Mouse (Mus musculus) neural tube, embryonic 15.5 days (tissue): ENCODE results near the gene Tomm40l. TPM values are rescaled to one million over a fixed set of nuclear protein-coding genes. Genes with fewer than 3 reads are reported as not detected.

Experiments used
- ATAC-seq: fragments of 200-750 bp; cut with Nextera tagmentation; 2 replicates; pipeline ENCODE4 v1.8.0; 2017; ENCODE audit warnings: mild to moderate bottlenecking, moderate TSS enrichment, moderate library complexity; ENCODE audit not compliant: low FRiP score
- H3K27ac ChIP-seq: fragments of 300-500 bp; sonication (generic); replicated peaks from 2 replicates; pipeline ENCODE4 v1.5.1; 2015; ENCODE audit warnings: mild to moderate bottlenecking, inconsistent platforms
- H3K27me3 ChIP-seq: fragments of 300-500 bp; sonication (generic); replicated peaks from 2 replicates; pipeline ENCODE4 v1.6.1; 2015; ENCODE audit warnings: inconsistent platforms
- H3K36me3 ChIP-seq: fragments of 300-500 bp; sonication (generic); 2 replicates; pipeline ENCODE4 v1.6.1; 2015; ENCODE audit warnings: inconsistent platforms
- H3K4me1 ChIP-seq: fragments of 300-500 bp; sonication (generic); 2 replicates; pipeline ENCODE4 v1.6.1; 2015; ENCODE audit warnings: inconsistent platforms
- H3K4me2 ChIP-seq: fragments of 300-500 bp; sonication (generic); 2 replicates; pipeline ENCODE4 v1.6.1; 2015; ENCODE audit warnings: inconsistent platforms, mild to moderate bottlenecking, moderate library complexity
- H3K4me3 ChIP-seq: fragments of 300-500 bp; sonication (generic); replicated peaks from 2 replicates; pipeline ENCODE4 v1.5.1; 2015; ENCODE audit warnings: mild to moderate bottlenecking, inconsistent platforms
- H3K9ac ChIP-seq: fragments of 300-500 bp; sonication (generic); replicated peaks from 2 replicates; pipeline ENCODE4 v1.6.1; 2015; ENCODE audit warnings: mild to moderate bottlenecking, inconsistent platforms
- H3K9me3 ChIP-seq: fragments of 300-500 bp; sonication (generic); replicated peaks from 2 replicates; pipeline ENCODE4 v1.6.1; 2016; ENCODE audit warnings: inconsistent platforms
- WGBS: fragments of 180-500 bp; shearing (Covaris S2); methylation state at CpG from one replicate; pipeline ENCODE4 v1.1.7; 2015; ENCODE audit warnings: mixed read lengths; 5-methylcytosine and 5-hydroxymethylcytosine counted together
- polyA plus RNA-seq: library from polyadenylated mRNA; unstranded; fragments of >200 nt; fragmentation: Nextera tagmentation; extraction: Ambion mirVana; gene quantifications from 2 replicates; pipeline ENCODE4 v1.2.1, GENCODE M21; 2015

The Tomm40l gene
- polyA plus RNA-seq, 1 experiment from 2014 or later, result 60.0 TPM

GRCm38 (mm10) chr1:171234538-171234937, 12.2 kb upstream of the Tomm40l start:
- no peak overlapping the region for H3K4me3 ChIP-seq
- WGBS, result 81% methylated on average over 4 of the region's 4 CpGs
- no peak for ATAC-seq

GRCm38 (mm10) chr1:171234126-171234525, 11.8 kb upstream of the Tomm40l start, which contains the start of gene Fcer1g:
Gene Fcer1g (minus strand): TSS chr1:171234365.
- no peak within 1 kb of the TSS for H3K9ac ChIP-seq
- no peak for ATAC-seq
- no peak within 1 kb of the TSS for H3K4me2 ChIP-seq
- H3K4me3 ChIP-seq, result no peak within 1 kb of the TSS
- 89% methylated on average over 14 of the region's 14 CpGs for WGBS
- H3K36me3 ChIP-seq, result peaks cover 53% of the 10 kb centered on the region
- H3K27ac ChIP-seq, result no peak within 1 kb of the TSS
- no peaks in the 10 kb centered on the region for H3K9me3 ChIP-seq
- H3K4me1 ChIP-seq, result no peaks in the 10 kb centered on the region
- no peaks in the 10 kb centered on the region for H3K27me3 ChIP-seq

More at GRCm38 (mm10) chr1:171234538-171234937, 12.2 kb upstream of the Tomm40l start:
- no peak overlapping the region for H3K27ac ChIP-seq
- peaks cover 56% of the 10 kb centered on the region for H3K36me3 ChIP-seq
- no peak overlapping the region for H3K9ac ChIP-seq
- H3K9me3 ChIP-seq, result no peaks in the 10 kb centered on the region
- H3K4me2 ChIP-seq, result no peak overlapping the region
- H3K27me3 ChIP-seq, result no peaks in the 10 kb centered on the region
- H3K4me1 ChIP-seq, result no peaks in the 10 kb centered on the region

- ATAC-seq, result no peak
- Histone ChIP-seq H3K4me2 (no peak overlapping the region), H3K9ac (no peak overlapping the region), H3K9me3 (no peaks in the 10 kb centered on the region), H3K4me1 (no peaks in the 10 kb centered on the region), H3K27ac (no peak overlapping the region), H3K4me3 (no peak overlapping the region), H3K36me3 (peaks cover 44% of the 10 kb centered on the region), H3K27me3 (no peaks in the 10 kb centered on the region)
- 87% methylated on average over 12 of the region's 12 CpGs for WGBS
These were observed 10.8 kb upstream of the Tomm40l start for GRCm38 (mm10) chr1:171232800-171233730.

GRCm38 (mm10) chr1:171232348-171232747, 10.0 kb upstream of the Tomm40l start:
- H3K4me1 ChIP-seq, result no peaks in the 10 kb centered on the region
- ATAC-seq, result no peak
- H3K4me2 ChIP-seq, result no peak overlapping the region
- no peaks in the 10 kb centered on the region for H3K9me3 ChIP-seq
- H3K27ac ChIP-seq, result no peak overlapping the region
- H3K9ac ChIP-seq, result no peak overlapping the region
- no peaks in the 10 kb centered on the region for H3K27me3 ChIP-seq
- H3K36me3 ChIP-seq, result peaks cover 37% of the 10 kb centered on the region
- WGBS, result 87% methylated on average over 5 of the region's 5 CpGs
- H3K4me3 ChIP-seq, result no peak overlapping the region

- H3K36me3 ChIP-seq, result peaks cover 32% of the 10 kb centered on the region
- H3K4me3 ChIP-seq, result no peak overlapping the region
- 83% methylated on average over 4 of the region's 4 CpGs for WGBS
- no peaks in the 10 kb centered on the region for H3K27me3 ChIP-seq
- no peak overlapping the region for H3K27ac ChIP-seq
- H3K4me2 ChIP-seq, result no peak overlapping the region
- no peak overlapping the region for H3K9ac ChIP-seq
- H3K9me3 ChIP-seq, result no peaks in the 10 kb centered on the region
- no peaks in the 10 kb centered on the region for H3K4me1 ChIP-seq
- ATAC-seq, result no peak
These were observed 9.5 kb upstream of the Tomm40l start for GRCm38 (mm10) chr1:171231844-171232243.

- 73% methylated on average over 3 of the region's 3 CpGs for WGBS
- Histone ChIP-seq H3K9me3 (no peaks in the 10 kb centered on the region), H3K27ac (no peak overlapping the region), H3K9ac (no peak overlapping the region), H3K27me3 (no peaks in the 10 kb centered on the region), H3K4me1 (no peaks in the 10 kb centered on the region), H3K4me3 (no peak overlapping the region), H3K4me2 (no peak overlapping the region), H3K36me3 (peaks cover 18% of the 10 kb centered on the region)
- no peak for ATAC-seq
These were observed 7.9 kb upstream of the Tomm40l start for GRCm38 (mm10) chr1:171230215-171230614.

- H3K27ac ChIP-seq, result no peak overlapping the region
- no peaks in the 10 kb centered on the region for H3K4me1 ChIP-seq
- H3K4me2 ChIP-seq, result no peak overlapping the region
- ATAC-seq, result no peak
- H3K36me3 ChIP-seq, result peaks cover 13% of the 10 kb centered on the region
- H3K9me3 ChIP-seq, result no peaks in the 10 kb centered on the region
- no peak overlapping the region for H3K4me3 ChIP-seq
- H3K9ac ChIP-seq, result no peak overlapping the region
- no peaks in the 10 kb centered on the region for H3K27me3 ChIP-seq
- WGBS, result 57% methylated on average over 6 of the region's 6 CpGs
These were observed 7.4 kb upstream of the Tomm40l start for GRCm38 (mm10) chr1:171229750-171230149.

- Histone ChIP-seq H3K4me1 (peaks cover under 1% of the 10 kb centered on the region), H3K27me3 (no peaks in the 10 kb centered on the region), H3K4me2 (no peak overlapping the region), H3K9me3 (no peaks in the 10 kb centered on the region), H3K36me3 (no peaks in the 10 kb centered on the region), H3K27ac (no peak overlapping the region), H3K9ac (no peak overlapping the region), H3K4me3 (no peak overlapping the region)
- 78% methylated on average over 1 of the region's 1 CpGs for WGBS
- no peak for ATAC-seq
These were observed 5.6 kb upstream of the Tomm40l start for GRCm38 (mm10) chr1:171227879-171228278.

GRCm38 (mm10) chr1:171226780-171227179, 4.5 kb upstream of the Tomm40l start:
- no peaks in the 10 kb centered on the region for H3K27me3 ChIP-seq
- H3K4me1 ChIP-seq, result peaks cover 5% of the 10 kb centered on the region
- WGBS, result 55% methylated on average over 4 of the region's 4 CpGs
- no peak overlapping the region for H3K27ac ChIP-seq
- no peak overlapping the region for H3K4me2 ChIP-seq
- H3K36me3 ChIP-seq, result no peaks in the 10 kb centered on the region
- no peak overlapping the region for H3K9ac ChIP-seq
- ATAC-seq, result no peak
- no peaks in the 10 kb centered on the region for H3K9me3 ChIP-seq
- no peak overlapping the region for H3K4me3 ChIP-seq

- no peak within 1 kb of the TSS for H3K27ac ChIP-seq
- no peak within 1 kb of the TSS for H3K9ac ChIP-seq
- WGBS, result 84% methylated on average over 5 of the region's 5 CpGs
- no peak within 1 kb of the TSS for H3K4me3 ChIP-seq
- no peak for ATAC-seq
- H3K27me3 ChIP-seq, result no peaks in the 10 kb centered on the region
- peaks cover 18% of the 10 kb centered on the region for H3K4me1 ChIP-seq
- peaks cover 3% of the 10 kb centered on the region for H3K36me3 ChIP-seq
- no peaks in the 10 kb centered on the region for H3K9me3 ChIP-seq
- H3K4me2 ChIP-seq, result no peak within 1 kb of the TSS
These were observed 2.5 kb upstream of the Tomm40l start, which contains the start of gene Apoa2 for GRCm38 (mm10) chr1:171224857-171225256. Gene Apoa2 (plus strand): TSS chr1:171225054.

GRCm38 (mm10) chr1:171223796-171224195, 1.5 kb upstream of the Tomm40l start:
- no peaks in the 10 kb centered on the region for H3K9me3 ChIP-seq
- 88% methylated on average over 2 of the region's 2 CpGs for WGBS
- peaks cover 18% of the 10 kb centered on the region for H3K4me1 ChIP-seq

GRCm38 (mm10) chr1:171223168-171223567, 854 bp upstream of the Tomm40l start:
- peaks cover 19% of the 10 kb centered on the region for H3K36me3 ChIP-seq

More at GRCm38 (mm10) chr1:171223796-171224195, 1.5 kb upstream of the Tomm40l start:
- Histone ChIP-seq H3K9ac (no peak overlapping the region), H3K4me3 (no peak overlapping the region), H3K27ac (no peak overlapping the region), H3K27me3 (no peaks in the 10 kb centered on the region), H3K36me3 (peaks cover 14% of the 10 kb centered on the region), H3K4me2 (no peak overlapping the region)
- ATAC-seq, result no peak

More at GRCm38 (mm10) chr1:171223168-171223567, 854 bp upstream of the Tomm40l start:
- Histone ChIP-seq H3K27ac (peak overlapping the region; percentile 77), H3K4me3 (peak overlapping the region; percentile 74), H3K4me2 (peak overlapping the region; percentile 90), H3K27me3 (no peaks in the 10 kb centered on the region), H3K9ac (no peak overlapping the region), H3K9me3 (no peaks in the 10 kb centered on the region), H3K4me1 (peaks cover 18% of the 10 kb centered on the region)
- no peak for ATAC-seq
- WGBS, result 90% methylated on average over 6 of the region's 6 CpGs
